Mouse (Mus musculus) myocyte (in vitro differentiated cells): ENCODE data around the gene Fezf2.

Source experiments
- POLR2A ChIP-seq: IDR thresholded peaks from one replicate; pipeline ENCODE4 v1.6.1; 2011; ENCODE audit warnings: low read depth, mild to moderate bottlenecking, control low read depth, moderate library complexity; ENCODE audit not compliant: insufficient read length
- POLR2AphosphoS2 ChIP-seq: IDR thresholded peaks from one replicate; pipeline ENCODE4 v1.6.1; 2011; ENCODE audit warnings: low read depth, control low read depth; ENCODE audit not compliant: insufficient read length
- SRF ChIP-seq: IDR thresholded peaks from one replicate; pipeline ENCODE4 v1.6.1; 2011; ENCODE audit warnings: low read depth; ENCODE audit not compliant: control insufficient read depth, insufficient read length
- USF1 ChIP-seq: IDR thresholded peaks from one replicate; pipeline ENCODE4 v1.6.1; 2011; ENCODE audit warnings: low read depth, mild to moderate bottlenecking, control low read depth, moderate library complexity

- TF ChIP-seq SRF (no peak), USF1 (no peak), POLR2A (no peak), POLR2AphosphoS2 (no peak)
Observed at GRCm38 (mm10) chr14:12333622-12334021, 14.4 kb downstream of the Fezf2 start.
